Mouse (Mus musculus) midbrain, embryonic 15.5 days (tissue): Measurements from ENCODE around the gene Bcl10. TPM values are rescaled to one million over a fixed set of nuclear protein-coding genes. Genes with fewer than 3 reads are reported as not detected.
"Not testable (repeated sequence)": the region's sequence is repeated elsewhere in the genome, so short reads cannot be mapped to it uniquely, and the experiment has no call there.

Experiments used
- ATAC-seq: fragments of 200-750 bp; cut with Nextera tagmentation; replicated peaks from 2 replicates; pipeline ENCODE4 v1.8.0; 2017; ENCODE audit warnings: moderate TSS enrichment
- H3K27ac ChIP-seq: fragments of 300-500 bp; sonication (generic); 2 replicates; pipeline ENCODE4 v1.5.1; 2015; ENCODE audit warnings: mild to moderate bottlenecking, inconsistent platforms
- H3K27me3 ChIP-seq: fragments of 300-500 bp; sonication (generic); replicated peaks from 2 replicates; pipeline ENCODE4 v1.6.1; 2015; ENCODE audit warnings: inconsistent platforms
- H3K36me3 ChIP-seq: fragments of 300-500 bp; sonication (generic); replicated peaks from 2 replicates; pipeline ENCODE4 v1.6.1; 2015; ENCODE audit warnings: inconsistent platforms
- H3K4me1 ChIP-seq: fragments of 300-500 bp; sonication (generic); 2 replicates; pipeline ENCODE4 v1.6.1; 2015; ENCODE audit warnings: inconsistent platforms
- H3K4me2 ChIP-seq: fragments of 300-500 bp; sonication (generic); 2 replicates; pipeline ENCODE4 v1.6.1; 2015; ENCODE audit warnings: inconsistent platforms, mild to moderate bottlenecking, moderate library complexity
- H3K4me3 ChIP-seq: fragments of 300-500 bp; sonication (generic); 2 replicates; pipeline ENCODE4 v1.5.1; 2015; ENCODE audit warnings: mild to moderate bottlenecking, inconsistent platforms
- H3K9ac ChIP-seq: fragments of 300-500 bp; sonication (generic); 2 replicates; pipeline ENCODE4 v1.6.1; 2015; ENCODE audit warnings: mild to moderate bottlenecking, inconsistent platforms
- H3K9me3 ChIP-seq: fragments of 300-500 bp; sonication (generic); 2 replicates; pipeline ENCODE4 v1.6.1; 2016; ENCODE audit warnings: inconsistent platforms
- WGBS: fragments of 180-500 bp; shearing (Covaris S2); methylation state at CpG from one replicate; pipeline ENCODE4 v1.1.7; 2015; ENCODE audit warnings: mixed read lengths; 5-methylcytosine and 5-hydroxymethylcytosine counted together
- polyA plus RNA-seq: library from polyadenylated mRNA; unstranded; fragments of >200 nt; fragmentation: Nextera tagmentation; extraction: Ambion mirVana; gene quantifications from 2 replicates; pipeline ENCODE4 v1.2.1, GENCODE M21; 2015

The Bcl10 gene
- 30.9 and 32.4 TPM in 2 replicates for polyA plus RNA-seq

GRCm38 (mm10) chr3:145922019-145922854 lies at the start of gene Bcl10:
Gene Bcl10 (plus strand): TSS chr3:145922804.
- Histone ChIP-seq H3K4me2 (peak within 1 kb of the TSS; percentile 84), H3K4me3 (peak within 1 kb of the TSS; percentile 90), H3K4me1 (peaks cover 13% of the 10 kb centered on the region), H3K27me3 (no peaks in the 10 kb centered on the region), H3K9ac (0 out of 2 replicates have a peak within 1 kb of the TSS, but pooled peaks have one; percentile 7), H3K27ac (peak within 1 kb of the TSS; percentile 91), H3K36me3 (no peaks in the 10 kb centered on the region), H3K9me3 (no peaks in the 10 kb centered on the region)
- WGBS: 33% methylated on average over 11 of the region's 11 CpGs
- no peak for ATAC-seq

- no peaks in the 10 kb centered on the region for H3K27me3 ChIP-seq
- H3K9me3 ChIP-seq: no peaks in the 10 kb centered on the region
- no peak overlapping the region for H3K27ac ChIP-seq
- H3K4me3 ChIP-seq: no peak overlapping the region
- WGBS: 84% methylated on average over 1 of the region's 1 CpGs
- no peaks in the 10 kb centered on the region for H3K36me3 ChIP-seq
- H3K4me2 ChIP-seq: no peak overlapping the region
- no peak for ATAC-seq
- no peak overlapping the region for H3K9ac ChIP-seq
- H3K4me1 ChIP-seq: no peaks in the 10 kb centered on the region
Observed at GRCm38 (mm10) chr3:145873271-145873670, 49.3 kb upstream of the Bcl10 start.

- Histone ChIP-seq H3K4me1 (no peaks in the 10 kb centered on the region), H3K36me3 (no peaks in the 10 kb centered on the region), H3K9ac (no peak overlapping the region), H3K27me3 (no peaks in the 10 kb centered on the region), H3K9me3 (no peaks in the 10 kb centered on the region), H3K27ac (no peak overlapping the region), H3K4me2 (no peak overlapping the region), H3K4me3 (no peak overlapping the region)
- 91% methylated on average over 4 of the region's 4 CpGs for WGBS
- no peak for ATAC-seq
Observed at GRCm38 (mm10) chr3:145874126-145874525, 48.5 kb upstream of the Bcl10 start.

- H3K27ac ChIP-seq: no peak overlapping the region
- no peaks in the 10 kb centered on the region for H3K4me1 ChIP-seq
- H3K9ac ChIP-seq: no peak overlapping the region
- H3K36me3 ChIP-seq: no peaks in the 10 kb centered on the region
- H3K4me2 ChIP-seq: no peak overlapping the region
- H3K9me3 ChIP-seq: no peaks in the 10 kb centered on the region
- 88% methylated on average over 11 of the region's 11 CpGs for WGBS
- H3K27me3 ChIP-seq: no peaks in the 10 kb centered on the region
- ATAC-seq: no peak
- H3K4me3 ChIP-seq: no peak overlapping the region
Observed at GRCm38 (mm10) chr3:145876120-145876519, 46.5 kb upstream of the Bcl10 start.

GRCm38 (mm10) chr3:145878867-145879266 lies 43.7 kb upstream of the Bcl10 start:
- not testable (repeated sequence) for H3K27ac ChIP-seq, ATAC-seq, H3K9me3 ChIP-seq, H3K4me2 ChIP-seq, H3K4me3 ChIP-seq, H3K4me1 ChIP-seq, H3K27me3 ChIP-seq, H3K9ac ChIP-seq, H3K36me3 ChIP-seq
- WGBS: 61% methylated on average over 14 of the region's 14 CpGs

GRCm38 (mm10) chr3:145880335-145880734 lies 42.3 kb upstream of the Bcl10 start:
- Histone ChIP-seq H3K27me3 (no peaks in the 10 kb centered on the region), H3K36me3 (no peaks in the 10 kb centered on the region), H3K27ac (no peak overlapping the region), H3K4me3 (no peak overlapping the region), H3K9ac (no peak overlapping the region), H3K9me3 (no peaks in the 10 kb centered on the region), H3K4me2 (no peak overlapping the region), H3K4me1 (peaks cover 7% of the 10 kb centered on the region; the same call in 1 of the 2 replicates)
- 92% methylated on average over 1 of the region's 1 CpGs for WGBS
- ATAC-seq: no peak

GRCm38 (mm10) chr3:145882076-145882874 lies 40.3 kb upstream of the Bcl10 start:
- ATAC-seq: no peak; the same call in 1 of the 2 replicates
- no peak overlapping the region for H3K4me3 ChIP-seq
- WGBS: 61% methylated on average over 15 of the region's 15 CpGs
- no peak overlapping the region for H3K4me2 ChIP-seq
- no peaks in the 10 kb centered on the region for H3K27me3 ChIP-seq
- 0 out of 2 replicates have a peak overlapping the region, but pooled peaks have one; percentile 32 for H3K27ac ChIP-seq
- H3K36me3 ChIP-seq: no peaks in the 10 kb centered on the region
- no peak overlapping the region for H3K9ac ChIP-seq
- no peaks in the 10 kb centered on the region for H3K9me3 ChIP-seq
- peaks cover 13% of the 10 kb centered on the region for H3K4me1 ChIP-seq

- no peak overlapping the region for H3K4me2 ChIP-seq
- no peaks in the 10 kb centered on the region for H3K36me3 ChIP-seq
- H3K9ac ChIP-seq: no peak overlapping the region
- no peaks in the 10 kb centered on the region for H3K27me3 ChIP-seq
- WGBS: 11% methylated on average over 2 of the region's 2 CpGs
- H3K4me1 ChIP-seq: peaks cover 13% of the 10 kb centered on the region
- no peaks in the 10 kb centered on the region for H3K9me3 ChIP-seq
- no peak overlapping the region for H3K27ac ChIP-seq
- no peak overlapping the region for H3K4me3 ChIP-seq
- peak; percentile 81 for ATAC-seq
Observed at GRCm38 (mm10) chr3:145883233-145883632, 39.4 kb upstream of the Bcl10 start.

GRCm38 (mm10) chr3:145885376-145885775 lies 37.2 kb upstream of the Bcl10 start:
- H3K4me2 ChIP-seq: no peak overlapping the region
- no peaks in the 10 kb centered on the region for H3K9me3 ChIP-seq
- H3K27ac ChIP-seq: 0 out of 2 replicates have a peak overlapping the region, but pooled peaks have one; percentile 42
- H3K36me3 ChIP-seq: no peaks in the 10 kb centered on the region
- no peak overlapping the region for H3K9ac ChIP-seq
- peaks cover 13% of the 10 kb centered on the region for H3K4me1 ChIP-seq
- no peak overlapping the region for H3K4me3 ChIP-seq
- H3K27me3 ChIP-seq: no peaks in the 10 kb centered on the region
- ATAC-seq: no peak
- 51% methylated on average over 4 of the region's 4 CpGs for WGBS

- ATAC-seq: no peak
- Histone ChIP-seq H3K4me3 (no peak overlapping the region), H3K9me3 (no peaks in the 10 kb centered on the region), H3K27me3 (no peaks in the 10 kb centered on the region), H3K36me3 (no peaks in the 10 kb centered on the region), H3K9ac (no peak overlapping the region), H3K4me1 (peaks cover 18% of the 10 kb centered on the region), H3K27ac (0 out of 2 replicates have a peak overlapping the region, but pooled peaks have one; percentile 42), H3K4me2 (no peak overlapping the region)
- 56% methylated on average over 5 of the region's 5 CpGs for WGBS
Observed at GRCm38 (mm10) chr3:145885851-145886464, 36.6 kb upstream of the Bcl10 start.

- Histone ChIP-seq H3K4me1 (peaks cover 20% of the 10 kb centered on the region), H3K27ac (peak overlapping the region; percentile 9; the same call in 1 of the 2 replicates), H3K9me3 (no peaks in the 10 kb centered on the region), H3K9ac (no peak overlapping the region), H3K36me3 (no peaks in the 10 kb centered on the region), H3K4me3 (no peak overlapping the region), H3K4me2 (no peak overlapping the region), H3K27me3 (no peaks in the 10 kb centered on the region)
- WGBS: 87% methylated on average over 6 of the region's 6 CpGs
- no peak for ATAC-seq
Observed at GRCm38 (mm10) chr3:145887430-145887971, 35.1 kb upstream of the Bcl10 start.
